13 mouse cellular contexts compared by ENCODE assay signal in the genomic region with DNA sequence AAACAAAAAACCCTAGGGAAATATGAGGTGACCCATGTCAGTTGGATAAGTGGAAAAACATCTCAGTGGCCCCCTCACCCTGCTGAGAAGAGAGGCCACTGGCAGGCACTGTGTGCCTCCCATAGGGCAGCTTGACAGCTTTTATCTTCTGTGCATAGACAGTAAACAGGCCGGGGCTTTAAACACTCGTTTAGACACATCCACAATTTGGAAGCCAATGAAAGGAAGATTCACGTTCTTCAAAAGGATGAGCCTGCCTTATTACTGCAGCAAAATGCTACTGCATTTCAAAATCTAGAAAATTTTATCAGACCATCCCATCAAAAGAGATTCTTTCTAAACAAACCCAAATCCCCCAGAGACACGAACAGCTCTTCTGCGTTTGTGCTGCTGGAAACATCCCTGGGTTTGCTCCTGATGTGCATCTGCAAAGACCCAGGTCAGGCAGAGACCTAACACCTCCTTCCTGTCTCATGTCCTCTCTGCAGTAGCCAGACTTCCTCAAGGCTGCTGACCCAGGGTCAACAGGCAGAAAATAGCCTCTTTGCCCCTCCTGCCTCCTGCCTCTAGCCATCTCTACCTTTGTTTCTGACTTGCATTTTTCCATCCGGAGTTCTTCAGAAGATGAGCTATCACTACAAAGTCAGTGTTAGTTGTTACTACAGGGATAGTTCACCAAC. TPM values are rescaled to one million over a fixed set of nuclear protein-coding genes. Genes with fewer than 3 reads are reported as not detected.
DNase-seq lines count a peak whose midpoint lies in the region; ATAC-seq lines count a peak whose summit lies in the region.
"Had no signal": no experiment of that assay in that cellular context is flagged by ENCODE, and none has a peak within 500 bp of the region (broad histone marks: within the 10 kb centered on the region; RNA-seq: fewer than 3 reads in every experiment).

No protein-coding gene starts in this region.

- ATAC-seq in hindbrain, embryonic 11.5 days (ENCODE audit: low FRiP score), result no peak
- ATAC-seq in hindbrain, embryonic 16.5 days, result no peak
- no peak for ATAC-seq in hindbrain, embryonic 15.5 days (ENCODE audit: low FRiP score, low read depth)
- ATAC-seq in megakaryocyte progenitor cell, adult 5-6 weeks (replicated peaks; ENCODE audit: poor library complexity), result no peak

- peak overlapping the region; percentile 42; the same call in 1 of the 2 replicates for H3K27ac ChIP-seq in hindbrain, embryonic 11.5 days (ENCODE audit: low read depth, low read length)
- H3K27ac ChIP-seq in hindbrain, embryonic 16.5 days (ENCODE audit: low read depth, low read length), result no peak overlapping the region
- peak overlapping the region; percentile 37; the same call in 1 of the 2 replicates for H3K27ac ChIP-seq in hindbrain, embryonic 15.5 days (replicated peaks)
- H3K27ac ChIP-seq: liver, embryonic 15.5 days had no signal

- no peak for DNase-seq in hindbrain, embryonic 11.5 days (ENCODE audit: low spot score)
- peak; percentile 18 for DNase-seq in retina, postnatal 1 day
- no peak for DNase-seq in retina, embryonic 14.5 days (ENCODE audit: low spot score)
- DNase-seq in yolk sac, embryonic 10.5 days (ENCODE audit: low spot score), result peak; percentile 49
- DNase-seq: adrenal gland, adult 2 months; cerebellum, adult 9-10 months; thymus, postnatal 14 days had no signal

- H3K9ac ChIP-seq in hindbrain, embryonic 11.5 days (ENCODE audit: low read depth, low read length), result no peak overlapping the region
- H3K9ac ChIP-seq in hindbrain, embryonic 16.5 days (ENCODE audit: low read depth, low read length), result no peak overlapping the region
- H3K9ac ChIP-seq in hindbrain, embryonic 15.5 days, result no peak overlapping the region
- H3K9ac ChIP-seq: limb, embryonic 12.5 days; liver, embryonic 15.5 days had no signal

- H3K4me2 ChIP-seq in hindbrain, embryonic 11.5 days (replicated peaks; ENCODE audit: low read depth, low read length), result no peak overlapping the region
- no peak overlapping the region for H3K4me2 ChIP-seq in hindbrain, embryonic 16.5 days (ENCODE audit: low read length)
- H3K4me2 ChIP-seq in hindbrain, embryonic 15.5 days, result no peak overlapping the region
- H3K4me2 ChIP-seq: limb, embryonic 12.5 days; liver, embryonic 15.5 days had no signal

- no peaks in the 10 kb centered on the region for H3K36me3 ChIP-seq in hindbrain, embryonic 11.5 days (ENCODE audit: control insufficient read depth, insufficient read depth, low read length)
- no peaks in the 10 kb centered on the region for H3K36me3 ChIP-seq in hindbrain, embryonic 16.5 days (ENCODE audit: control insufficient read depth, insufficient read depth, low read length)
- no peaks in the 10 kb centered on the region for H3K36me3 ChIP-seq in hindbrain, embryonic 15.5 days
- H3K36me3 ChIP-seq: G1E; limb, embryonic 12.5 days; liver, embryonic 15.5 days had no signal

- peaks cover 22% of the 10 kb centered on the region for H3K4me1 ChIP-seq in hindbrain, embryonic 11.5 days (replicated peaks; ENCODE audit: control insufficient read depth, insufficient read depth, low read length)
- H3K4me1 ChIP-seq in hindbrain, embryonic 16.5 days (ENCODE audit: control insufficient read depth, insufficient read depth, low read depth, low read length), result peaks cover 32% of the 10 kb centered on the region
- peaks cover 50% of the 10 kb centered on the region for H3K4me1 ChIP-seq in hindbrain, embryonic 15.5 days (replicated peaks)
- H3K4me1 ChIP-seq: liver, embryonic 15.5 days had no signal

- no peaks in the 10 kb centered on the region for H3K27me3 ChIP-seq in hindbrain, embryonic 11.5 days (ENCODE audit: control insufficient read depth, insufficient read depth, low read length)
- H3K27me3 ChIP-seq in hindbrain, embryonic 16.5 days (replicated peaks; ENCODE audit: control insufficient read depth, insufficient read depth, low read length), result no peaks in the 10 kb centered on the region
- H3K27me3 ChIP-seq in hindbrain, embryonic 15.5 days, result no peaks in the 10 kb centered on the region

- WGBS in hindbrain, embryonic 11.5 days, result 11% methylated on average over 6 of the region's 6 CpGs
- WGBS in hindbrain, embryonic 16.5 days, result 19% methylated on average over 6 of the region's 6 CpGs
- WGBS in hindbrain, embryonic 15.5 days, result 10% methylated on average over 6 of the region's 6 CpGs

- H3K4me3 ChIP-seq in hindbrain, embryonic 11.5 days (ENCODE audit: low read depth, low read length), result no peak overlapping the region
- no peak overlapping the region for H3K4me3 ChIP-seq in hindbrain, embryonic 16.5 days (ENCODE audit: low read length)
- H3K4me3 ChIP-seq in hindbrain, embryonic 15.5 days, result no peak overlapping the region
- H3K4me3 ChIP-seq: limb, embryonic 12.5 days; liver, embryonic 15.5 days had no signal

- H3K9me3 ChIP-seq in hindbrain, embryonic 11.5 days (ENCODE audit: control insufficient read depth, low read length), result no peaks in the 10 kb centered on the region
- no peaks in the 10 kb centered on the region for H3K9me3 ChIP-seq in hindbrain, embryonic 16.5 days (ENCODE audit: control insufficient read depth, low read length)
- H3K9me3 ChIP-seq in hindbrain, embryonic 15.5 days, result no peaks in the 10 kb centered on the region
- H3K9me3 ChIP-seq: limb, embryonic 12.5 days; liver, embryonic 15.5 days had no signal

RNA-seq across cellular contexts. Expression of gene Mtcl1, which starts 46.6 kb away (rescaled TPM):
- 47.9 and 59.8 TPM in 2 replicates for polyA plus RNA-seq in hindbrain, embryonic 11.5 days (2014; fragmentation: Nextera tagmentation; extraction: Ambion mirVana)
- polyA plus RNA-seq in hindbrain, embryonic 16.5 days (2015; fragmentation: Nextera tagmentation; extraction: Ambion mirVana), result 28.0 and 33.2 TPM in 2 replicates
- polyA plus RNA-seq in hindbrain, embryonic 15.5 days (2015; fragmentation: Nextera tagmentation; extraction: Ambion mirVana), result 38.8 and 40.0 TPM in 2 replicates
- not detected in 2 replicates for total RNA-seq in megakaryocyte progenitor cell, adult 5-6 weeks (2015)
- total RNA-seq in megakaryocyte progenitor cell, adult 5-6 weeks (2017), result 0.14 TPM in 1 of 2 replicates, not detected in the other
- polyA plus RNA-seq: G1E had no signal

Comparison
In these comparisons a context has a peak if more than half of its experiments do, and no peak if none do; other contexts are left out.
1. DNase-seq: peak in retina, postnatal 1 day (single experiment) and yolk sac, embryonic 10.5 days (single experiment); none in hindbrain, embryonic 11.5 days (single experiment) and retina, embryonic 14.5 days (single experiment).